Mouse (Mus musculus) bone marrow, adult 2 months (tissue): ENCODE data around the gene Rabep2.

Experiments
- CTCF ChIP-seq: fragments of 200-500 bp; IDR thresholded peaks from 2 replicates; pipeline ENCODE4 v1.5.1; 2011; ENCODE audit warnings: low read length, control low read depth; ENCODE audit not compliant: control insufficient read depth, insufficient read depth
- POLR2A ChIP-seq: fragments of 200-500 bp; IDR thresholded peaks from 2 replicates; pipeline ENCODE4 v1.6.1; 2011; ENCODE audit warnings: low read depth, mild to moderate bottlenecking, control low read depth, low read length, borderline replicate concordance; ENCODE audit not compliant: control insufficient read depth

DNA sequence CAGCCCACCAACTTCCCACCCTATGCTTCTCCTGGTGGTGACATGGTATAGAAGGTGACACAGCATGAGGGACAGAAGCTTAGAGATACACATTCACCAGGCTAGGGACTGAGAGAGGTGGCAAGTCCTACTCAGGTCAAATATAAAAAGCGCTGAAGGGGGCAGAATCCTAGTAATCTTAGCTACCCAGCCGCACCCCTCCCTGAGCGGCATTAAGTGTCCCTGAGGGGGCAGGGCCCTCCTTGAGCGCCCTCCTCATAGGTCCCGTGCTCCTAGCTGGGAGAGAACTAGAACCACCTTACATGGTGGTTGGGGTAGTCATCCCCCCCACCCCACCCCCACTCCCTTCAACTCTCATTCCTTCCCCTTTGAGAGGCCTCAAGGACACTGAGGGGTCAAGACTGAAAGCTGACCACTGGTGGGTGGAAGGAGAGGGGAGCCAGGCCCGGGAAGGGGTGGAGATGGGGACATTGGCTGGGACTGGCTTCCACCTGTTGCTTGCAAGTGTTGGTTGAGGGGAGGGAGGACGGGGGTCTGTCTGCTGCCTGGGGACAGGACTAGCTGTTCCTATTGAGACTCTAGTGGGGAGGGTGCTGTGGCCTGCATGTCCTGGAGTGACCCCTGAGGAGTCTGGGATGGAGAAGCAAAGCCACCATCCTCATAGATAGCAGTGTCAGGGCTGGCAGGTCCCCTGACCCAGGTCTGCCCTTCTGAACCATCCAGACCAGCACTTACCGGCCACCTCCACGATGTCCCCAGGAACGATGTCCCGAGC lies 30.5 kb downstream of the Rabep2 start:
- TF ChIP-seq CTCF (no peak), POLR2A (no peak)
